Mouse (Mus musculus) layer of hippocampus, postnatal 10 days (tissue): ENCODE measurements around the gene Slc25a16. TPM values are rescaled to one million over a fixed set of nuclear protein-coding genes. Genes with fewer than 3 reads are reported as not detected.

Experiments
- DNase-seq, 2 experiments: peaks; one replicate each; pipeline ENCODE4 v3.0.0; 2021; ENCODE audit warnings: low spot score in 2 of 2
- long read RNA-seq: library from polyadenylated mRNA; stranded (forward); transcript quantifications from one replicate; pipeline ENCODE4 v2.0.0, GENCODE M21; 2023
- total RNA-seq, 2 experiments: library from RNA; stranded (reverse); gene quantifications; 2 replicates each; pipeline ENCODE4 v1.2.3; 2021

Gene Slc25a16
- 10 to 100 TPM; 37.2 to 37.9 TPM for total RNA-seq
- long read RNA-seq, transcript Slc25a16-201 (9 exons, 3,145 nt), result major isoform, 31 of 42 reads
- long read RNA-seq, partial matches to known transcripts, result 2 of 42 reads
- long read RNA-seq, other reads (novel, unspliced or antisense), result 8 of 42 reads

GRCm38 (mm10) chr10:62919925-62920765 lies at the start of gene Slc25a16:
Gene Slc25a16 (plus strand): TSS chr10:62920633.
- peak; percentile 96 to 98 for DNase-seq

- no peak for DNase-seq
These were observed 45.6 kb upstream of the Slc25a16 start for GRCm38 (mm10) chr10:62874828-62875227.

- no peak for DNase-seq
These were observed 44.9 kb upstream of the Slc25a16 start for GRCm38 (mm10) chr10:62875565-62875964.

- DNase-seq, result no peak
These were observed 42.4 kb upstream of the Slc25a16 start for GRCm38 (mm10) chr10:62878056-62878455.

- no peak for DNase-seq
These were observed 39.2 kb upstream of the Slc25a16 start for GRCm38 (mm10) chr10:62881211-62881610.

- no peak for DNase-seq
These were observed 36.5 kb upstream of the Slc25a16 start for GRCm38 (mm10) chr10:62883933-62884372.

- no peak for DNase-seq
These were observed 35.9 kb upstream of the Slc25a16 start for GRCm38 (mm10) chr10:62884517-62884916.

GRCm38 (mm10) chr10:62885460-62885859 lies 35.0 kb upstream of the Slc25a16 start:
- no peak for DNase-seq

GRCm38 (mm10) chr10:62885969-62886798 lies 34.2 kb upstream of the Slc25a16 start:
- no peak for DNase-seq

GRCm38 (mm10) chr10:62886799-62887591 lies 33.4 kb upstream of the Slc25a16 start:
- DNase-seq, result peak; percentile 59 to 66

GRCm38 (mm10) chr10:62891025-62891424 lies 29.4 kb upstream of the Slc25a16 start:
- DNase-seq, result no peak

GRCm38 (mm10) chr10:62892549-62893232 lies 27.7 kb upstream of the Slc25a16 start:
- DNase-seq, result no peak

- DNase-seq, result no peak
These were observed 27.0 kb upstream of the Slc25a16 start for GRCm38 (mm10) chr10:62893356-62893884.

GRCm38 (mm10) chr10:62894447-62894846 lies 26.0 kb upstream of the Slc25a16 start:
- no peak for DNase-seq

GRCm38 (mm10) chr10:62895386-62895785 lies 25.0 kb upstream of the Slc25a16 start:
- no peak for DNase-seq

- no peak for DNase-seq
These were observed 24.4 kb upstream of the Slc25a16 start for GRCm38 (mm10) chr10:62896035-62896434.

- DNase-seq, result no peak
These were observed 23.7 kb upstream of the Slc25a16 start for GRCm38 (mm10) chr10:62896774-62897173.

GRCm38 (mm10) chr10:62897437-62897836 lies 23.0 kb upstream of the Slc25a16 start:
- DNase-seq, result no peak

- no peak for DNase-seq
These were observed 22.4 kb upstream of the Slc25a16 start for GRCm38 (mm10) chr10:62898061-62898460.

- DNase-seq, result no peak
These were observed 20.3 kb upstream of the Slc25a16 start for GRCm38 (mm10) chr10:62900144-62900543.
